Mouse (Mus musculus): ENCODE data around the gene Dnajb12.
A peak's percentile ranks its signal among the peaks of the same experiment; 100 is the strongest.

Dnajb12 gene

GRCm38 (mm10) chr10:59896911-59897331, 17.6 kb downstream of the Dnajb12 start:
- DNase-seq (ENCODE audit: low spot score in 2 of 2) = peak in 1 of 2 experiments; percentile 61

GRCm38 (mm10) chr10:59897511-59897910, 18.2 kb downstream of the Dnajb12 start:
- DNase-seq (ENCODE audit: low spot score in 2 of 2) = no peak

DNA sequence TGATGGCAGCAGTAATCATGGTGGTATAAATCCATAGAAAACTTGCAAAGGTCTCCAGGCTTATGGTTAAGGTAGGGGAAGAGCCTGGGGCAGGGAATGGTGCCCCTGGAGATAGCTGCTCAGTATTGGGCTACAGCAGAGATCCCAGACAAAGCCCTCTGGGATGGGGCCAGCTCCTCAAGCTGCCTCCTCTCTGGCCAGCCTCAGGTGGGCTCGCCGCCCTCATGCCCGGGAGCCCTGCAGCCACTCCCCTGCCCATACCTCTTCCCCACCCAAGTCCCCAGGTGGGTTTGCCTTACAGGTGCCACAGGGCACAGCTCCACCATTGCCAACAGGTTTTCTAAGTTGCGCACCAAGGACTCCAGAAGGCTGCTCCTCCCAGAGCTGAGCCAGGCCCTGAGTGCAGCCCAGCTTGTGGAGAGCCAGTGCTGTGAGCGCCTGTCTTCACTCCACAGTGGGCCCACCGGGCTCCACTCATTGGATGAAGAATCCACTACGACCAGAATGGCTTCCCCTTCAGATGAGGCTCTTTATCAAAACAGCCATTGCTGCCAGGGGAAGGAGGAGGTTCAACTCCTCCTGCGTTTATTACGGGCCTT, 18.9 kb downstream of the Dnajb12 start:
- DNase-seq (ENCODE audit: low spot score in 2 of 2) = no peak

DNA sequence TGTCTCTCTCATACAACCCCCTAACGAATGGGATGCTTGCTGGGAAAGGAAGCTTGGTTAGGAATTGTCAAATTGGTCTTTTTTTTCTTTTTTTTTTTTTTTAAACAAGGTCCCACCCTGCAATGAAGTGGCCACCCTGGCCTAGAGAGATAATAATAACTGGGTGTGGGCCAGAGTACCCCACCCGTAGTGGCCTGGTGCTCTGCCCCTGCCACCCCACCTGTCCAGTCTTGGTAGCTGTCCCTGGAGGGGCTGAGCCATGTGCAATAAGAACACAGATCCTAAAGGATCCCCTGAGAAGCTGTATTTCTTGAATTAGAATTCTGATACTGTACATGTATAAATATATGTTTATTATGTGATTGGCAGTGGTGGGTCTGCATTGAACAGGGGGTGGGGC, 19.6 kb downstream of the Dnajb12 start:
- DNase-seq (ENCODE audit: low spot score in 2 of 2) = no peak

DNA sequence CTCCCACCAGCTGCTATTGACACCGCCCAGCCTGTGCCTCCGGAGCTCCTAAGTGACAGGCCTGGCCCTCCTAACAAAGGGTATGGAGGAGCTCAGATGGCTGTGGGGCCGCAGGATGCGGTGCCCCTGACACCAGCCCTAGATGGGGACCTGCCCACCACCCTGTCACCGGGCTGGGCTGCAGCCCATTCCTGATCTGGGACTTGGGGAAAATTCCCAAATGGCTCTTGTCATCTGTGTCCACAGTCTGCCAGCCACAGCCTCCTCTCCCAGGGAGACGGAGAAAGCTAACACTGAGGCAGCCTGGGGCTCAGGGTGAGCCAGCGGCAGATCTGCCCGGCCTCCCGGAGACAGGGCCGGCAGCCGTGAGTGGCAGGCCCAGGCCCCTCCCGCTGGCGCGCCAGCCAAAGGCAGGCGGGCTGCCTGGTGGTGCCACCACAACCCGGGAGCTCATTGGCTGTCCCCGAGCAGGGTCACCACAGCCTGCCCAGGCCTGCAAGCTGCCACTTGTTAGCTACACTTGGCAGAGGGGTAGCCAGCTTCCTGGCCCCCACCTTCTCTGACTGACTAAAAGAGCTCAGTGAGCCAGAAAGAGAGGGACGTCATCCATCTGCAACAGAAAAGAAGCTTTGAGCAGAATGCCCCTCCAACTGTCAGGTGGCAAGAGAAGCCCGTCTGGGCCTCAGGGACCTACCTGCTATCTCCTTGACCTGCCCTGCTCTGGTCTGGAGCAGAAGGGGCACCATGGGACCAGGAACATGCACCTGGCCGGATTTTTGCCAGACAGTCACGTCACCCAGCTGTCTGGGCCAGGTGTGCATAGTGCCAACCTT, 20.2 kb downstream of the Dnajb12 start:
- DNase-seq (ENCODE audit: low spot score in 2 of 2) = peak; percentile 77 to 81

GRCm38 (mm10) chr10:59900174-59900435, 20.7 kb downstream of the Dnajb12 start:
- DNase-seq (ENCODE audit: low spot score in 2 of 2) = no peak

- DNase-seq (ENCODE audit: low spot score in 2 of 2) = peak in 1 of 2 experiments; percentile 62
Observed at GRCm38 (mm10) chr10:59900939-59901338, 21.6 kb downstream of the Dnajb12 start.

GRCm38 (mm10) chr10:59901463-59901862, 22.1 kb downstream of the Dnajb12 start:
- no peak for DNase-seq (ENCODE audit: low spot score in 2 of 2)

DNA sequence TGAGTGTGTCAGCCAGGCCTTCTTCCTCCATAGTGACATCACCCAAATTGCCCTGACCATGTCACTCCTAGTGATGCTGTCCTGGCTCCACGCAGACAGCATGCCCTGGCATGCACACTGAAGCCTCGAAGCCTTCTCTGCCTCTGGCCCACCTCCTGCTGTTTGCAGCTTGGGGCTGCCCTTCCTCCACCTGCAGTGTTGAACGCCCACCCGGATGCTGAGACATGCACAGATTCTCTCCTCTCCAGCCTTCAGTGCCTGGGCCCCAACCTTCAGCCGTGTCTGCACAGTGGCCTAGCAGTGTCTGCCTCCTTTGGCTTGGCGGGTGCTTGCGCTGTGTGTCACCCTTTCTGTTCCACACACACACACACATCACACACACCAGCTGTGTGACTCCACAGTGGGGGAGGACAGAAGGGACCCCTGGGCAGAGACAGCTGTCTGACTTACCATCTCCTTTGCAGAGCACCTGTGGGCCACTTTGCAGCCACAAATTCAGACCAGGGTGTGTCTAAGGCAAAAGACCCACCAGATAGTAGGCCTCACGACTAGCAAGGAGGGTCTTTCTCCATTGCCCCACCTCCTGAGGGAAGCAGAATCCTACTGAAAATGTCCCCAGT, 22.7 kb downstream of the Dnajb12 start:
- no peak for DNase-seq (ENCODE audit: low spot score in 2 of 2)

GRCm38 (mm10) chr10:59902606-59902990, 23.2 kb downstream of the Dnajb12 start:
- no peak for DNase-seq (ENCODE audit: low spot score in 2 of 2)

DNA sequence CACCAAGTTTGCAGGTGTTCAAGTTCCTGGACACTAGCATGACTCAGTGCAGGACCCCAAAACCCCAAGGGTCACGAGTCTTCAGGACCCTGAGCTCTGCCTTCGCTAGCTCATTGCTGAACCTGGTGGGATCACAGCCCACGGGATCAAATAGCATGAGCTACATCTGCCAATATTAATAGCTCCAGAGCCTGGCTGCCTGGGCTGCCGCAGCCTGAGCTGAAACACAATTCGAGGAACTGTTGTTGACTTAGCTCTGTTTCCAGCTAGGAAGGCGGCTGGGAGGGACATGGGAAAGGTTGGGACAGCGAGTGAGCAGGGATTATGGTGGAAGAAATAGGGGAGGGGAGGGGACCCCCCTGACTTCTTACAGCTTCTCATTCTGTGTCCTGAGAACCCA, 23.8 kb downstream of the Dnajb12 start:
- DNase-seq (ENCODE audit: low spot score in 2 of 2) = no peak

- no peak for DNase-seq (ENCODE audit: low spot score in 2 of 2)
Observed at GRCm38 (mm10) chr10:59907080-59907609, 27.8 kb downstream of the Dnajb12 start.

DNA sequence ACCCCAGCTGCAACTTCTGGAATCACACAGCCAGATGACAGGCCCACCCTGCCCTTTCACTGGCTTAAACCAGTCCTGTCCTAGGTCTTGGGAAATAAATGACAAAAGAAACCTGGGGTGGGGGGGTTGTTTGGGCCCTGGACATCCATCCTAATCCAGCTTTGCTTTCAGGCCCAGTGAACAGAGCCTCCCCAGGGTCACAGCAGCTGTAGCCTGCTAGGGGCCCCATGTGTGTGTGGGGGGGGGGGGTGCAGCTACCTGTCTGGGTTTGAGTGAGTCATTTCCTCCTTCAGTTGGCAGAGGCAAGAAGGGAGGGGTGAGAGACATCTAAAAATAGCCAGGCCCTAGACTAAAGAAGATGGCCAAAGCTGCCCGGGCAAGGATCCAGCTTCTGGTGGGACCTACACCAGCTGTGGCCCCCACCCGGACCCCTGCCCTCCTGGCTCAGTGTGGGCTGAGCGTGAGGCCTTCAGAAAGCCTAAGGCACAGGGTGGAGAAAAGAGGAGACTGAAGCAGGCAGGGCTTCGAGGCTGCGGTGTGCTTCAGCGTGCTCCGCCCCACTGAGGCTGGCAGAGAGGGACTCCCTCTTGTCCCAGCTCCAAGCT, 28.4 kb downstream of the Dnajb12 start:
- DNase-seq (ENCODE audit: low spot score in 2 of 2) = no peak

DNA sequence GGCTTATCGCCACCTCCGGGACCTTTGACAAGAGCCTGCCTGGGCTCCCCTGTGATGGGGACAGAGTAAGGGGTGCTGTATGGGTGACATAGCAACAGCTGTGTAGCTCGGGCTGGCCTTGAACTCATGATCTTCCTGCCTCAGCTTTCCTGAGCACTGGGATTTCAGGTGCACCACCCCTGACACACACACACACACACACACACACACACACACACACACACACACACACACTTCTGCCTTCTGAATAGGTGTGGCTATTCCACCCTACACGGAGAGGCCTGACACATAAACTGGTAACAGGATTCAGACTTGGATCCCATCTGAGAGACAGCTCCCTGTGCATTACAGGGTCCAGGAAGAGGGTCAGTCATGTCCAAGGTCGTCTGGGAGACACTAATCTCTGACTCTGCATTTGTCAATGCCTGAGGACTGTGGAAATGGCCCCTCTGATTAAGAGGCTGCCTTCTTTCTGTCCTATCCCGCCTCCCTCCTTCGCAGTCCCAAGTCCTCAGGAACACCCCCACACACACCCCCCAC, 29.5 kb downstream of the Dnajb12 start:
- no peak for DNase-seq (ENCODE audit: low spot score in 2 of 2)

DNA sequence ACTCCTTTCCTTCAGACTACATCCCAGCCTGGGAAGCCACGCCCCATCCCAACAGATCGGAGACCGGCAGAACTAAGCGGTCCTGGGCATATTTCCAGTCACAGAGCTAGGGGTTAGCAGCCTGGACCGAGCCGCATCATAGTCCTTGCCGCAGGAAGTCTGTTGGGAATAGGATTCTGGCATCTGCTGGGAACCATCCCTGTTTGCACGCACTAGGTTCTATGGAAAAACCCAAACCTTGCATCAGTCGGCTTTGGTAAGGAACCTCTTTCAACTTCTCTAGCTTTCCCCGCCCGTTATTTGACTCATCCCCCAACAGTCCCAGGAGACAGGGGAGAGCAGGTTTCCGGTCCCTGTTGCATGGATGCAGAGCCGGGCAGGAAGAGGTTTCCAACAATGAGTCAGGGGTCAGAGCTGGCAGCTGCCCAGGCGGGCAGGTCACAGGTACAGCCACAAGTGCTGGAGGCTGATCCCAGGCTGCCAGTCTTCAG, 30.0 kb downstream of the Dnajb12 start:
- DNase-seq (ENCODE audit: low spot score in 2 of 2) = peak; percentile 82 to 83

DNA sequence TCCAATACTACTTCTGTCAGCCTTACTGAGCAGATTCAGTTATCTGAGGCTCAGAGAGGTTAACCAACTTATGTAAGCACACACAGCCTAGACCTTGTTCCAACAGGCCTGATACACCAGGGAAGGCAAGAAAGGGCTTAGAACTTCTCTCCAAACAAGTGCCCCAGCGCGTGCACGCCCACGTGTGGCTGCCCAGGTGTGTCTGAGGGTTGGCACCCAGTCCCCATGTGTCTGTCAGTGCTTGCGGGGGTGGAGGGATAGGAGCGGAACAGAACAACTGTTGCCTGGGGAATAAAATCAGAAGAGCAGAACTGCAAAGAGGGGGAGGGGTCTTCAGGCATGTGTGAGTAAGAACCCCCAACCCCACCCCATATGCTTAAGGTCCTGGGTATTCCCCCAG, 31.7 kb downstream of the Dnajb12 start:
- no peak for DNase-seq (ENCODE audit: low spot score in 2 of 2)

DNA sequence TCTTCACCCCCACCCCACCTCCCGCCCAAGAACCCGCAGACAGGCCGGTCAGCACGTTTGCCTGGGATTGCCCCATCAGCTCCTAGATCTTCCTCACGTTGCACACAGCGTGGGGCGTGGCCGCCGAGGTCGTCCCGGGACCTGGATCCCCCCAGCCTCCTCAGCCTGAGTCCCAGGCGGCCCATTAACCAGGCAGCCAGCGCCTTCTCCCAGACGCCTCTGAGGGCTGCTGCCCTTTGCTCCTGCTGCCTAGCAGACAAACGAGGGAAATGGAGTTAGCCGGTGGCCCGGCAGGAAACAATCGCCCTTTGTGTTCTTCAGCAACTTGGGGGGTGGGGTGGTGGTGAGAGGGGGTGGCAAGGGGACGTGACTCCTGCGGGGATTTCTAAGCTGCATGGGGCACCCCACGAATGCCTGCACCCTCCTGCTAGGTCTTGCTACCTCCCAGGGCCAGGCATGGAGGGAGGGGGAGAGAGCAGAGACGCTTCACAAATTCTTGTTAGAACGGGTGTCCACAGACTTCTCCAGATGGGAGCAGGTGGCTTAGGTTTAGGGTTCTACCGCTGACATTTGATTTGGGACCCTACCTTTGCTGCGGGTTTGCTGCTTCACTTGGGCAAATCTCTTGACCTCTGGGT, 32.3 kb downstream of the Dnajb12 start:
- DNase-seq (ENCODE audit: low spot score in 2 of 2) = peak in 1 of 2 experiments; percentile 81

DNA sequence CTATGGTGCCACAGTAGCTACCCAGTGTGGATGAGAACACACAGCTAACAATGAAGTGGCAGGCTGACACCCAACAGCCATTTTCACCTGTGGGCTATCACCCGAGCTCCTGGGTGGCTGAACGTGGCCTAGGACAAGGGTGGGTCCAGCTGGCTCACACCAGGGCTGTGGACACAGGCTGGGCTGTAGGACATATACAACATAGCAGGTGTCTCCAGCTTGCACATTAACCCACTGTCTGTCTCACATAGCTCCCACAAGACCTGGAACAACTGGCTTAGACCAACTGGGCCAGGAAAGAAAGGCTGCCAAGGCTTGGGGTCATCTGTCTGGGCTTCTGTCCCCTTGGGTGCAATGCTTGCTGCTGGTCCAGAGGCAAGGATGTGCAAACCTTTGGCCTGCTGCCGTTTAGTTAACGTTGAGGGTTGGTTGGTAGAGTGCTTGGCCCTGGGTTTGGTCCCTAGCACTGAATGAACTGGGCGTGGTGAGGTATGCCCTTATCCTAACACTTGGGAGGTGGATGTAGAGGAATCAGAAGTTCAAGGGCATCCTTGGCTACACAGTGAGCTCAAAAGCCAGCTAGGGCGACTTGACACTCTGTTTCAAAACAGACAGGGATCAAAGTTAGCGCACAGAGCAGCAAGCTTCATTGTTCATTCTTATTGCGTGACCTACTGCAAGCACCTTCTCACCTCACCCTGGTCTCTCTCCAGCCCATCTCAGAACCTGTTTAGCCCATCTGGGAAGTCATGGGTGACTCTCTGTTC, 36.0 kb downstream of the Dnajb12 start:
- no peak for DNase-seq (ENCODE audit: low spot score in 2 of 2)

DNA sequence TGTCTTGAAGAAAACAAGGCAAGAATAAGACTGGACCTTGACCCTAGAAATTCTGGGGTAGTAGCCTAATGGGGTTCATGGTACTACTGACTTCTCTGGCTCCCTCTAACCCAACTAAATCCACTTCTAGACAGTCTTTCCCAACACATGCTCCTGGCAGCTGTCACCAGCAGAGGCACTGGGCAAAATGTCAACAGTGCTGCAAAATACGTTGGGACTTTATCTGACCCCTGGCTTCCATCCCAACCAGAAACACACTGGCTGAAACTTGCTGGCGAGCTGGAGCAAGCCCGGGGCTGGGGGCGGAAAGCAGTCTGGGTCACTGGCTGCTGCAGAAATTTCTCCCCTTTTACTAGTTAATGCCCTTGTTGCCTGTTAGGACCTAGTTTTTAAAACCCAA, 36.8 kb downstream of the Dnajb12 start:
- peak; percentile 89 to 93 for DNase-seq (ENCODE audit: low spot score in 2 of 2)

- DNase-seq (ENCODE audit: low spot score in 2 of 2) = no peak
Observed at GRCm38 (mm10) chr10:59916649-59917048, 37.3 kb downstream of the Dnajb12 start.

DNA sequence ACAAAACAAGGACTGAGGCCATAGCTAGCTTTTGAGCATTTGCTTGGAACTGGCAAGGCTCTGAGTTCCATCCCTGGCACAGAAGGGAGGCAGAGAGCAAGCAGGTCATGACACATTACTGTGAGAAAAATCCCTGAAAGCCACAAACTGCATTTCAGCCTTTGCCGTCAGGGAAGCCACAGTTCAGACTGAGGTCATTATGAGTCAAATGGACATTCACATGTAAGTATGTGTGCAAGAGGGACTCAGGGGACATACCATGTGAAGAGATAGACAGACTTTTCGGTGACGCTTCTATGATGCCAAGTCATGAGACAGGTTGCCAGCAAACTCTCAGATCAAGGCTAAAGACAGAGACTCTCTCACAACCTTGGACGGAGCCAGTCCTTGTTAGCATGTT, 38.8 kb downstream of the Dnajb12 start:
- DNase-seq (ENCODE audit: low spot score in 2 of 2) = no peak
